Mouse (Mus musculus) CD8-positive naive resting alpha-beta T cell, adult 2 months (primary cell): ENCODE measurements around the gene Fuca1.
"Not testable (repeated sequence)": the region's sequence is repeated elsewhere in the genome, so short reads cannot be mapped to it uniquely, and the experiment has no call there.

Experiments
- DNase-seq, 2 experiments: peaks; one replicate each; pipeline ENCODE4 v3.0.0; 2022; ENCODE audit warnings: low read depth in 2 of 2, low spot score in 2 of 2

Fuca1 gene

GRCm38 (mm10) chr4:135972911-135973811 lies 52.6 kb downstream of the Fuca1 start:
- DNase-seq: no peak

- DNase-seq: no peak
These were observed 55.6 kb downstream of the Fuca1 start for GRCm38 (mm10) chr4:135976146-135976545.

- DNase-seq: not testable (repeated sequence)
These were observed 59.7 kb downstream of the Fuca1 start for GRCm38 (mm10) chr4:135980223-135980622.

GRCm38 (mm10) chr4:135981524-135982063 lies 61.1 kb downstream of the Fuca1 start:
- no peak for DNase-seq

GRCm38 (mm10) chr4:135984556-135984955 lies 64.0 kb downstream of the Fuca1 start:
- DNase-seq: no peak

- no peak for DNase-seq
These were observed 64.7 kb downstream of the Fuca1 start for GRCm38 (mm10) chr4:135985193-135985592.

- DNase-seq: no peak
These were observed 65.2 kb downstream of the Fuca1 start for GRCm38 (mm10) chr4:135985769-135986168.

- DNase-seq: no peak
These were observed 65.9 kb downstream of the Fuca1 start for GRCm38 (mm10) chr4:135986301-135986942.

GRCm38 (mm10) chr4:135986943-135987710 lies 66.6 kb downstream of the Fuca1 start, which contains the start of gene Pithd1:
Gene Pithd1, minus strand, starts transcription at chr4:135987264.
- DNase-seq: peak; percentile 91 to 93

- no peak for DNase-seq
These were observed 67.2 kb downstream of the Fuca1 start for GRCm38 (mm10) chr4:135987714-135988113.
